Mouse (Mus musculus) MEL-GATA-1-ER (cell line): ENCODE measurements around the gene D10Jhu81e.

Experiments used
- DNase-seq: peaks from one replicate; pipeline ENCODE4 v3.0.0-alpha.2; 2012; ENCODE audit warnings: low read depth; ENCODE audit errors: extremely low read depth

Gene D10Jhu81e

GRCm38 (mm10) chr10:78163923-78164322 is 5.7 kb downstream of the D10Jhu81e start:
- no peak for DNase-seq

GRCm38 (mm10) chr10:78163241-78163640 is 6.3 kb downstream of the D10Jhu81e start:
- no peak for DNase-seq

DNA sequence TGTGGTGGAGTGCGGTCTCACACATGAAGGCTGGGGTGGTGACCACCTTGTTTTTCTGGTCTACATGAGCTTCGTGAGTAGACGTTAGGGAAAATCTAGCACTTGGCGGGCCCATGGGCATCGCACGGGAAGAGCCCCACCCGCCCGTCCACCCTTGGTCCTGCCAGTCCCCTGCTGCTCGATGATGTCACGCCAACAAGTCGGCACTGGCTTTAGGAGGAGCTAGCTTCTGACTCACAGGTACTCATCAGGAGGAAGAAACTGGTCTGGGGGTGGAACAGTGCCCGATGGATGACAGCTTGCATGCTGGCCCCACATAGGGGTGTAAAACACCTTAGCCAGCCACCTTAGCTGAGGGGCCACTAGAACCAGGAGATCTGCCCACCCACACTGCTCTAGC is 6.9 kb downstream of the D10Jhu81e start:
- DNase-seq = no peak

DNA sequence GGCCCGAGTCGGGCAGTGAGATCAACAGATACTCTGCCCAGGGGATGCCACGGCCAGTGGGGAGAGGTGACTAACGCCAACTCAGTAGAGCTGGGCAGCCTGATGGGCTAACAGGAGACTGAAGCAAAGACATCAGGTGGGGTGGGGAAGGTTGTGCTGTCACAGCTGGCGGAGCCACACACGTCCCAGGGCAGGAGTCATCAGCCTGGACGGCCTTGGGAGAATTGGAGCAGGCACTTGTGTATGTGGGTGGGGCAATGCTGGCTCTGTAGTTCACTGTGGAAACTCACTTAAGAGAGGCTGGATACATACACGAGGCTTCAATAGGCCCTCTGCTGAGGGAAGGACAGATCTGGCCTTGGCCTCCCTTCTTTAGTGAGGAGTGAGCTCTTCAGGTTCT is 8.5 kb downstream of the D10Jhu81e start:
- DNase-seq = no peak

DNA sequence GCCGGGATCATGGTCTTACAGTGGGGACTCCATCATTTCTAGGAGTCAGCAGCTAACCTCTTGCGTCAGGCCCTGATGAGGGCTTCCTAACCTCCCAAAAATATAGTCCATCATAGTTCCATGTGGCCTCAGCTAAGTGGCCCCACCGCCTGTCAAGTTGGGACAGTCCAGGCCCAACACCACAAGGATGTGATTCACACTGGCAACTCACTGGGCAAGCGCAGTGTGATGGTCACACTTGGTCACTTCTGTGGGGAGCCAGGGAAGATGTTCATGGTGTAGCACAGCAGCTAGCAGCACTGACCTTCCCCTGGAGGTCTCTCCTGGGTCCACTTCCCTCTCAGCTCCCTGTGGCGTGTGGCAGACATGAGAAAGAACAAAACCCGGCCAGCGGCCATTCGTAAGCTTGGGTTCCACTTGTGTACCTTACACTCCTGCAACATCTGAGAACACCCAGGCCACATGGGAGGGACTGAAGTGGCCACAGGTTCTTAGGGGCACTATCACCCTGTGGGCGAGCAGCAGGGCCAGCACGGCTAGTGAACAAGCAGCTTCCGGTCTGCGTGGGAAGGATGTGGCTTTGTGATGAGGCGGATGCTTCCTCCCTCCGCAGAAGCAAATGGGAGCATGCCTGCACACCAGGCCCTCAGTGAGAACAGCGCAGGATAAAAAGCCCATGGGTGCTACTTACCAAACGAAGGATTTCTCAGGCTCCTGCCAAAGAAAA is 9.1 kb downstream of the D10Jhu81e start:
- DNase-seq = no peak

DNA sequence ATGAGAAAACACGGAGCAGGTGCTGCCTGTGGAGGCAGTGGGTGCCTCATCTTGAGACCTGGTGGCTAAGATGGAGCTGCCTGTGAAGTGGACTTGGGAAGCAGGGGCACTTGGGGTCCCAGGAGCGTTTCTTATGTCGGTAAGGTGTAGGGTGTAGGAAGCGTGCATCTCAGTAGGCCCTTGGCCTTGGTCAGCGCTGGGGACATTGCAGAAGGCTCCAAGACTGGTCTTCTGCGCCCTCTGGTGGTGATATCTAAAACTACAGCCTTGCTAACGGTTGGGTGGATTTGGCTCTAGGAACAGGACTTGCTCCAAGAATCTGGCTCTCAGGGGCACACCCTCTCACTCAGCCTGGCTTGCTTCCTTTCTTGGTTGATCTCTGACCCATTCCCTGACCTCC is 9.7 kb downstream of the D10Jhu81e start:
- peak; percentile 57 for DNase-seq

- no peak for DNase-seq
Observed at GRCm38 (mm10) chr10:78159252-78159878, 10.2 kb downstream of the D10Jhu81e start.

- DNase-seq = no peak
Observed at GRCm38 (mm10) chr10:78158041-78158440, 11.5 kb downstream of the D10Jhu81e start.

GRCm38 (mm10) chr10:78156926-78157325 is 12.7 kb downstream of the D10Jhu81e start:
- no peak for DNase-seq

- no peak for DNase-seq
Observed at GRCm38 (mm10) chr10:78148834-78149766, 20.5 kb downstream of the D10Jhu81e start.

GRCm38 (mm10) chr10:78147908-78148441 is 21.6 kb downstream of the D10Jhu81e start:
- no peak for DNase-seq

- no peak for DNase-seq
Observed at GRCm38 (mm10) chr10:78143727-78144505, 25.7 kb downstream of the D10Jhu81e start.

- no peak for DNase-seq
Observed at GRCm38 (mm10) chr10:78140843-78141242, 28.7 kb downstream of the D10Jhu81e start.

- DNase-seq = no peak
Observed at GRCm38 (mm10) chr10:78140251-78140600, 29.4 kb downstream of the D10Jhu81e start.

GRCm38 (mm10) chr10:78139572-78140250 is 29.9 kb downstream of the D10Jhu81e start:
- no peak for DNase-seq

- no peak for DNase-seq
Observed at GRCm38 (mm10) chr10:78138812-78139523, 30.6 kb downstream of the D10Jhu81e start.

GRCm38 (mm10) chr10:78137191-78137590 is 32.4 kb downstream of the D10Jhu81e start:
- no peak for DNase-seq

DNA sequence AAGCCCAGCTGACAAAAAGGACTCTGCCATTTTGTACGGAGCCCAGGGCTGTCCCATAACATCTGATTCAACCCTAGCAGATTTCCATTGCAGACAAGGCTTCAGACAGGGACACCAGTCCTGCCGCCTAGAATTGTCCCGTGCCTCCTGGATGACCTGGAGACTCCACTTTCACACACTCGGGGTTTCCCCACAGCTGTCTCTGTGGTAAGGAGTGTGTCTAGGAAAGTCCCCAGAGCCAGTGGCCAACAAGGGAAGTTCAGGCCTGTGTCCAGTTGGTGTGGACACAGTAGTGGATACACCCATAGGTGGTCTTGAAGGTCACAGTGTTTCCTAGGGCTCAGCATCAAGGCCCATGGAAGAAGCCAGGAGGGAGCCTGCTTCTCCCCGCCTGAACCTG is 33.6 kb downstream of the D10Jhu81e start:
- no peak for DNase-seq

DNA sequence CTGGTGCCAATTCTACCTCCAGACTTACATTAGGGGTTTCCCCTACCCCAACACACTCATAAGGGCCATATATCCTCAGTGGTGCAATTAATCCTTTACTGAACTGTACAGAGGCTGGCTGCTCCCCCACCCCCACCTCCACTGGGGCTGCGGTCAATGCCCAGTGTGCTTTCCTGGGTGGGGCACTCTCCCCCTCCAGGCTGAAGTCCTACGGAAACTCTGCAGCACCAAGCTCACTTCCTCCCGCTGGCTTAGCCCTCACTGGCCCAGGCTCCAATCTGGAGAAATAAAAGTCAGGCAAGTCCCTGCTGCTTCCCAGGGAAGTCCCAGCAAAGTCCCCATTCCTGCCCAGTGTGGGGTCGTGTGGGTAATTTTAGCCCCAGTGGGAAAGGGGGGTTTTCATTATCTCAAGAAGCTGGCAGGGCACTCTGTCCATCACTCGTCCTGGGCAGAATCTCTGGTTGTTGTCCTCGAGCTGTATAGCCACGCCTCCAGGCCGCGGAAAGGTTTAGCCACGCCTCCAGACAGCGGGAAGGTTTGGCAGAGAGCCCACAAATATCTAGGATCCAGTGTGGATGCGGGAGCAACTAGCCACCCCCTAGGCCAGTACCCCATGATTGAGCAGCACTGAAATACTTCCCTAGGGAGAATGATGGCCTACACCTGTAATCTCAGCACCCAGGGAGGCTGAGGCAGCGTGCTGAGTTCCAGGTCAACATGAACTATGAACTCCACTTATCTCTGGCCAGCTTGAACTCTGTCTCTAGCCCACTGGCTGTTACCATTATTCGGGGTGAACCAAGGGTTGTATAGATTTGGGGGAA is 34.4 kb downstream of the D10Jhu81e start:
- no peak for DNase-seq
